Mouse (Mus musculus): ENCODE measurements at regions not wholly inside any gene's neighbourhood (a gene's known extent, or its start where the extent isn't known, plus 50 kb on each side); places are given as distances from the start of the nearest gene placed in this dataset.

GRCm38 (mm10) chr8:89171561-89171960 lies 127.6 kb upstream of the Sall1 start:
- Histone ChIP-seq H3K27ac (ENCODE audit: control insufficient read depth, insufficient read depth, low read depth, low read length, poor library complexity) (no peak overlapping the region), H3K4me3 (replicated peaks; ENCODE audit: control insufficient read depth, low read depth, low read length) (no peak overlapping the region), H3K4me1 (ENCODE audit: control insufficient read depth, insufficient read depth, low read length) (no peaks in the 10 kb centered on the region)
- TF ChIP-seq CTCF (IDR thresholded peaks at IDR 0.05; ENCODE audit: control insufficient read depth, insufficient read depth, low read length), result no peak
- TF ChIP-seq POLR2A (IDR thresholded peaks at IDR 0.05; ENCODE audit: borderline replicate concordance, control insufficient read depth, low read depth, low read length), result no peak
- WGBS, result 59% methylated on average over 5 of the region's 5 CpGs

- no peak overlapping the region for H3K27ac ChIP-seq (ENCODE audit: control insufficient read depth, insufficient read depth, low read depth, low read length, poor library complexity)
- no peak overlapping the region for H3K4me3 ChIP-seq (replicated peaks; ENCODE audit: control insufficient read depth, low read depth, low read length)
- no peaks in the 10 kb centered on the region for H3K4me1 ChIP-seq (ENCODE audit: control insufficient read depth, insufficient read depth, low read length)
- TF ChIP-seq CTCF (IDR thresholded peaks at IDR 0.05; ENCODE audit: control insufficient read depth, insufficient read depth, low read length) (no peak), POLR2A (IDR thresholded peaks at IDR 0.05; ENCODE audit: borderline replicate concordance, control insufficient read depth, low read depth, low read length) (no peak)
- WGBS, result 61% methylated on average over 7 of the region's 7 CpGs
Measured at GRCm38 (mm10) chr8:89169484-89169883, 125.5 kb upstream of the Sall1 start.

- no peak overlapping the region for H3K27ac ChIP-seq (ENCODE audit: control insufficient read depth, insufficient read depth, low read depth, low read length, poor library complexity)
- no peak for TF ChIP-seq CTCF (IDR thresholded peaks at IDR 0.05; ENCODE audit: control insufficient read depth, insufficient read depth, low read length)
- TF ChIP-seq POLR2A (IDR thresholded peaks at IDR 0.05; ENCODE audit: borderline replicate concordance, control insufficient read depth, low read depth, low read length), result no peak
- H3K4me3 ChIP-seq (replicated peaks; ENCODE audit: control insufficient read depth, low read depth, low read length), result no peak overlapping the region
- WGBS, result 63% methylated on average over 4 of the region's 4 CpGs
- no peaks in the 10 kb centered on the region for H3K4me1 ChIP-seq (ENCODE audit: control insufficient read depth, insufficient read depth, low read length)
Measured at GRCm38 (mm10) chr8:89167026-89167425, 123.1 kb upstream of the Sall1 start.

- no peak overlapping the region for H3K4me3 ChIP-seq (replicated peaks; ENCODE audit: control insufficient read depth, low read depth, low read length)
- TF ChIP-seq CTCF (IDR thresholded peaks at IDR 0.05; ENCODE audit: control insufficient read depth, insufficient read depth, low read length) (no peak), POLR2A (IDR thresholded peaks at IDR 0.05; ENCODE audit: borderline replicate concordance, control insufficient read depth, low read depth, low read length) (no peak)
- 80% methylated on average over 1 of the region's 1 CpGs for WGBS
- no peaks in the 10 kb centered on the region for H3K4me1 ChIP-seq (ENCODE audit: control insufficient read depth, insufficient read depth, low read length)
- H3K27ac ChIP-seq (ENCODE audit: control insufficient read depth, insufficient read depth, low read depth, low read length, poor library complexity), result no peak overlapping the region
Measured at GRCm38 (mm10) chr8:89156909-89157308, 112.9 kb upstream of the Sall1 start.

GRCm38 (mm10) chr8:89153605-89154004 lies 109.6 kb upstream of the Sall1 start:
- no peak overlapping the region for H3K4me3 ChIP-seq (replicated peaks; ENCODE audit: control insufficient read depth, low read depth, low read length)
- no peaks in the 10 kb centered on the region for H3K4me1 ChIP-seq (ENCODE audit: control insufficient read depth, insufficient read depth, low read length)
- H3K27ac ChIP-seq (ENCODE audit: control insufficient read depth, insufficient read depth, low read depth, low read length, poor library complexity), result no peak overlapping the region
- TF ChIP-seq POLR2A (IDR thresholded peaks at IDR 0.05; ENCODE audit: borderline replicate concordance, control insufficient read depth, low read depth, low read length) (no peak), CTCF (IDR thresholded peaks at IDR 0.05; ENCODE audit: control insufficient read depth, insufficient read depth, low read length) (no peak)
- WGBS, result 75% methylated on average over 3 of the region's 3 CpGs

- 80% methylated on average over 17 of the region's 17 CpGs for WGBS
- H3K4me1 ChIP-seq (ENCODE audit: control insufficient read depth, insufficient read depth, low read length), result no peaks in the 10 kb centered on the region
- no peak overlapping the region for H3K4me3 ChIP-seq (replicated peaks; ENCODE audit: control insufficient read depth, low read depth, low read length)
- H3K27ac ChIP-seq (ENCODE audit: control insufficient read depth, insufficient read depth, low read depth, low read length, poor library complexity), result no peak overlapping the region
- no peak for TF ChIP-seq CTCF (IDR thresholded peaks at IDR 0.05; ENCODE audit: control insufficient read depth, insufficient read depth, low read length)
- no peak for TF ChIP-seq POLR2A (IDR thresholded peaks at IDR 0.05; ENCODE audit: borderline replicate concordance, control insufficient read depth, low read depth, low read length)
Measured at GRCm38 (mm10) chr8:89152867-89153595, 109.1 kb upstream of the Sall1 start.

GRCm38 (mm10) chr8:89152331-89152730 lies 108.4 kb upstream of the Sall1 start:
- 79% methylated on average over 8 of the region's 8 CpGs for WGBS
- no peak for TF ChIP-seq CTCF (IDR thresholded peaks at IDR 0.05; ENCODE audit: control insufficient read depth, insufficient read depth, low read length)
- TF ChIP-seq POLR2A (IDR thresholded peaks at IDR 0.05; ENCODE audit: borderline replicate concordance, control insufficient read depth, low read depth, low read length), result no peak
- no peaks in the 10 kb centered on the region for H3K4me1 ChIP-seq (ENCODE audit: control insufficient read depth, insufficient read depth, low read length)
- H3K4me3 ChIP-seq (replicated peaks; ENCODE audit: control insufficient read depth, low read depth, low read length), result no peak overlapping the region
- no peak overlapping the region for H3K27ac ChIP-seq (ENCODE audit: control insufficient read depth, insufficient read depth, low read depth, low read length, poor library complexity)

GRCm38 (mm10) chr8:89150952-89151351 lies 107.0 kb upstream of the Sall1 start:
- 42% methylated on average over 2 of the region's 2 CpGs for WGBS

More at GRCm38 (mm10) chr8:89150952-89151351, 107.0 kb upstream of the Sall1 start:
- Histone ChIP-seq H3K27ac (ENCODE audit: control insufficient read depth, insufficient read depth, low read depth, low read length, poor library complexity) (no peak overlapping the region), H3K4me3 (replicated peaks; ENCODE audit: control insufficient read depth, low read depth, low read length) (no peak overlapping the region), H3K4me1 (ENCODE audit: control insufficient read depth, insufficient read depth, low read length) (no peaks in the 10 kb centered on the region)
- TF ChIP-seq POLR2A (IDR thresholded peaks at IDR 0.05; ENCODE audit: borderline replicate concordance, control insufficient read depth, low read depth, low read length) (no peak), CTCF (IDR thresholded peaks at IDR 0.05; ENCODE audit: control insufficient read depth, insufficient read depth, low read length) (no peak)

Measured in bone marrow, adult 2 months (tissue).